Mouse (Mus musculus) CH12F3 (cell line): ENCODE measurements around the gene Slc12a7.

ENCODE experiments used
- in situ Hi-C: fragments of 300-500 bp; cut with MboI; formaldehyde crosslinking; loops from 2 replicates; pipeline ENCODE4 v1.14.3; 2020; ENCODE audit warnings: low sequenced_read_pairs

Gene Slc12a7

DNA sequence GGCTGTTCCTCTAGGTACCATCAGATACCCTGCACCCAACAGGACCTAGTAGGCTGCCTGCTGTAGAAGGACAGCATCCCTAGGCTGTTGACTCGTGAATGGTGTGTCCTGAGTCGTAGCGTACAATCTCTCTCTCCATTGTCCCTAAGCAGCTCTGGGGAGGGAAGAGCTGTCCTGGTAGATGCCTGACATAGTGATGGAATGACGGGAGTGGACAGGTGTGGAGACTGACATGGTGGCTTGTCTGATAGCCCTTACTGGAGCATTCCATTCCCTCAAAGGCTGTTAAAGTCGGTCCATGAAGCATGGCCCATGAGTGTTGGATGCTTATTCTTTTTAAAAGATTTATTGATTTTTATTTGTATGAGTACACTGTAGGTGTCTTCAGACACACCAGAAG, 72.0 kb downstream of the Slc12a7 start:
- in situ Hi-C loops: no loop called here

- in situ Hi-C loops: no loop called here
Measured at GRCm38 (mm10) chr13:73812936-73813335, 80.0 kb downstream of the Slc12a7 start.

DNA sequence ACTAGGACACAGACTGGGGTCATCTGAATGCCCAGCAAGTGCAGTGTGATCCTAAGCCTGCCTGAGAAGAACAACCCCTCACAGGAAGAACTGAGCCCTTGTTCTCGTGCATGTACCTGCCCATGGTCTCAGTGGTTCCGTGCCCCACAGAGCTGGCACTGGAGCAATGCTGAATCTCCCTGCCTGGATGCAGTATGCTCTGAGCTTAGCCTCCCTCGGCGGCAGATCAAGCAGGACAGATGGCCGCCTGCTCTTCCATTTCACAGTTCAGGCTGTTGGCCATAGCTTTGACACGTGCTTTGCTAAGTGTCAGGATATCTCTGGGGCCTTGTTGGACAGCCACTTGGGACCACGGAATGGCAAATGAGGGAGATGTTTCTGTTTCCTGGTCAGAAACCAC, 81.3 kb downstream of the Slc12a7 start:
- in situ Hi-C loops: no loop called here

DNA sequence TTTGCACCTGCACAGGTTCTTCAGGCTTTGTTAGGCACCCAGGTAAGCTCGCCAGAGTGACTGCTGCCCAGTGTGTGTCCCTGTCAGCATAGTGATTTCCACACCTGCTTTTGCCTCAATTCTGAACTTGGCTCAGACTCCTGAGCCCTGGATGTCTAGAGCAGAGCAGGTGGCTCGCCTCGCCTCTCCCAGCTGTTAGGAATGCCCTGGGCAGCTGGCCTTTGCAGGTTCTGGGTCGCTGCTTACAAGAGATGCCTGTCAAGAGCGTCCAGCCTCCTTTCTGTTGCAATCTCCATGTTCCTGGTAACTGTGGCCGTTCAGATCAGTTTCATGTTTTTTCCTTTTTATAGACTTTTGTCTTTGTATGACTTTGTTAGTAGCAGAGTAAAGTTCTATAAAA, 83.4 kb downstream of the Slc12a7 start:
- in situ Hi-C loops: no loop called here

DNA sequence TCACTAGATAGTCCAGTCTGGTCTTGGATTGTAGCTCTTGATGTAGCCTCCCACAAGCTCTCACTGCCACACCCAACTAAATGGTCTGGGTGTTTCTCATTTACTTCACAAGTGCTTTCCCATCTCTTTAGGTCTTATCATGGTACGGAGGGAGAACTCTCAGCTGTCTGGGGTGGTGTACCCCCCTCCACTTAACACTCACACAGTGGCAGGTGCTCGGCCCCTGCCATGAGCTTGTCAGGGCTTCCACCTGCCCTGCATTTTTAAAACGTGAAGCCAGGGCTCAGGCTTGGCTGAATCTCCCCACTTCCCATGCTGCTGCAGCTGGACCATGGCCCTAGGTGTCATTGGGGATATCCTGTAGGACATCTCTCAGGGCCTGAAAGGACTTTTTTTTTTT, 86.0 kb downstream of the Slc12a7 start:
- in situ Hi-C loops: no loop called here

DNA sequence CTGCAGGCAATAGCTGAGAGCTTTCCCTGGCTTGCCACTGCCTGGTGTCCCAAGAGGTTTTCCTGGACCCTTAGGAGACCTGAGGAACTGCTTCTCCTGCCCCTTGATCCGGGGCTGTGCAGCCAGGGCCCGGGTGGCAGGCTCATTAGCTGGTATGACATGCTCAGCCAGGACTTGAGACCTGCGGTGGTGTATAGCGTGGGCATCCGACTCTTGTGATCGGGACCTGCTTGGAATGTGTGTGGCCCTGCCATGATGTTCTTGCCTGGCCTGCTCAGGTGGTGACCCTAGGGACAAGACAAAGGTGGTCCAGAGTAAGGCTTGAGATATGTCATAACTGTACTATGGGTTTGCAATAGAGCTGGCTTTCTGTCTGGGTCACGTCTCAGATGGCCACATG, 88.4 kb downstream of the Slc12a7 start:
- in situ Hi-C loops: loop anchor here (5.0 kb wide), 1 partner anchor 94 kb away; no protein-coding TSS in a partner anchor

- in situ Hi-C loops: loop anchor here (5.0 kb wide), 1 partner anchor 95 kb away; no protein-coding TSS in a partner anchor
Measured at GRCm38 (mm10) chr13:73822187-73822800, 89.4 kb downstream of the Slc12a7 start.

GRCm38 (mm10) chr13:73823711-73824110, 90.8 kb downstream of the Slc12a7 start:
- in situ Hi-C loops: loop anchor here (5.0 kb wide), 1 partner anchor 96 kb away; no protein-coding TSS in a partner anchor

GRCm38 (mm10) chr13:73827243-73827642, 94.3 kb downstream of the Slc12a7 start:
- in situ Hi-C loops: no loop called here

DNA sequence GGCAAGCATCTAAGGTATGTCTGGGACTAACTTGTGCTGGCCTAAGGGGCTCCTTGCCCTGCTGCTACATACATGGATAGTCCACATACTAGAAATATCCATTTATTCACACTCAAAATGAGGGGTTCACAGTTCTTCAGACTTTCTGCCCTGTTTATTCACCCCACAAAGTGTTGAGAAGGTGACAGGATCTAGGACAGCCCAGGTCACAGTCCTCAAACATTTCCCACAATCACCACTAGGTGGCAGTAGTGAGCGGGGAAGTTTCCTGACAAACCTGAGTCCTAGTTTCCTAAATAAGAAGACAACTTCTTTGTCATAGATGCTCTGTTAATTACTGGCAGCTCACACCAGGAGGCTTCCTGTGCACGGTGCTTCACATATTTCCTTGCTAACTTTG, 98.6 kb downstream of the Slc12a7 start:
- in situ Hi-C loops: no loop called here

DNA sequence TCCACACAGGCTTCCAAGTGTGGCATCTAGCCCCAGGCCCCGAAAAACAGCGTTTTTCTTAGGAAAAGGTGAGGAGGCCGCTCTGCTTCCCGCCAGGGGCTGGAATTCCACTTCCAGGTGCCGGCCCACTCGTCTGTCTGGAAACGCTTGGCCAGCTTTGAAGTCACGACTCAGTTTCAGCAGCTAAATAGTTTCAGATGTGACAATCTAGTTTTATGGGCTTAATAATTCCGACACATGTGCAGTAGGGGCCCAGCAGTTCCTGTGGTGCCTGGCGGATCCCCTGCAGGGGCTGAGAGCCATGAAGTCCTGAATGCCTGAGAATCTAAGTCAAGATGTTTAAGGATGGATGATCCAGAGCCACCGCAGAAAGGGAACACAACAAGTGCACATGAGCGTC, 100.9 kb downstream of the Slc12a7 start:
- in situ Hi-C loops: no loop called here

GRCm38 (mm10) chr13:73835791-73836190, 102.9 kb downstream of the Slc12a7 start:
- in situ Hi-C loops: no loop called here

DNA sequence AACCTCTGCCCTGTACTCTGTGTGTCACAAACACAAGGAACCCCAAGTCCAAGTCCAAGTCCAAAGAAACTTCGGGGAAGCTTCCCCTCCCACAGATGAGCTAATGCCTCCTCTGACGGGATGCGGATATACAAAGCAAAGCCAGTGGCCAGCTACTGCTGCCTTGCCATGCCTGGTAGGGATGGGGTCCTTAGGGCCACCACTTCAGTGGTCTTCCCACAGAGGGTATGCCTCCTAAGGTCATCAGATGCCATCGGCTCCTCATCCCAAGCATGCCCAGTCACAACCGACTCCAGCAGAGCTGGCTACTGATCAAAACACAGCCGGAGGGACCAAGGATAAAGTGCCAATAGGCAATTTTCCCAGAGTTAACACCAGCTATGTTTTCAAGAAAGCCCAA, 103.6 kb downstream of the Slc12a7 start:
- in situ Hi-C loops: no loop called here

DNA sequence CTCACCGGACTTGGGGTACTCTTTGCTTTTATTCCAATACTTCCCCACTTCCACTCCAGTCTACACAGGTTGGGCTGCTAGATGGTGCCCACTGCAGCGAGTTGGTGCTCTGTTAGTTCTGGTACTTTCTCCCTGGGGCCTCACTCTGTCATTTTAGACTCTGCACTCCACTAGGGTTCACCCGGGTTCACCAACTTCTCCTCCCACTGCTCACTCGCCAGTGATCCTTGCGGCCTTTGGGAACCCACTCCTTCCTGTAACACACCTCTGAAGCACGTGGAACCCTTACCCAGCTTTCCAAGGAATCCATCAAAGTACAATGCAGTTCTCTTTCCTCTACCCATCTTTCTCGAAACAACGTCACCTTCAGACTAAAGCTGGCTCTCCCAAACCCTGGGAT, 104.8 kb downstream of the Slc12a7 start:
- in situ Hi-C loops: no loop called here

- in situ Hi-C loops: no loop called here
Measured at GRCm38 (mm10) chr13:73839137-73839548, 106.2 kb downstream of the Slc12a7 start.

DNA sequence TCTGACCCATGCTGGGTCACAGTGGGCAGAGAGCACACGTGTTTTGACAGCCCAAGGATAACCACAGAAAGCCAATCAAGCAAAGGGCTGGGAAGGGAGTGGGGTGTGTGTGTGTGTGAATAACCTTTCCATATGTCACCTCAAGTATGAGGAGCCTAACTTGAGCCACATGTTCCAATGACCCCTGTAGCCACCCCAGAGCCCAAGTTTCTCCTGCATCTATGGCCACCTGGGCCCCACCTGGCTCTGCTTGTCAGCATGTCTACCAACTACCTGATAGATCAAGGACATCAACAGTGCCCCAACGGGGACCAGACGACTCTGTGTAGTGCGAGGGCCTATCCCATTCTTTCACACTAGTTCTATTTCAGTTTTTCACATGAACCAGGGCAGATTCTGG, 106.8 kb downstream of the Slc12a7 start:
- in situ Hi-C loops: no loop called here

- in situ Hi-C loops: no loop called here
Measured at GRCm38 (mm10) chr13:73842696-73843095, 109.8 kb downstream of the Slc12a7 start.

DNA sequence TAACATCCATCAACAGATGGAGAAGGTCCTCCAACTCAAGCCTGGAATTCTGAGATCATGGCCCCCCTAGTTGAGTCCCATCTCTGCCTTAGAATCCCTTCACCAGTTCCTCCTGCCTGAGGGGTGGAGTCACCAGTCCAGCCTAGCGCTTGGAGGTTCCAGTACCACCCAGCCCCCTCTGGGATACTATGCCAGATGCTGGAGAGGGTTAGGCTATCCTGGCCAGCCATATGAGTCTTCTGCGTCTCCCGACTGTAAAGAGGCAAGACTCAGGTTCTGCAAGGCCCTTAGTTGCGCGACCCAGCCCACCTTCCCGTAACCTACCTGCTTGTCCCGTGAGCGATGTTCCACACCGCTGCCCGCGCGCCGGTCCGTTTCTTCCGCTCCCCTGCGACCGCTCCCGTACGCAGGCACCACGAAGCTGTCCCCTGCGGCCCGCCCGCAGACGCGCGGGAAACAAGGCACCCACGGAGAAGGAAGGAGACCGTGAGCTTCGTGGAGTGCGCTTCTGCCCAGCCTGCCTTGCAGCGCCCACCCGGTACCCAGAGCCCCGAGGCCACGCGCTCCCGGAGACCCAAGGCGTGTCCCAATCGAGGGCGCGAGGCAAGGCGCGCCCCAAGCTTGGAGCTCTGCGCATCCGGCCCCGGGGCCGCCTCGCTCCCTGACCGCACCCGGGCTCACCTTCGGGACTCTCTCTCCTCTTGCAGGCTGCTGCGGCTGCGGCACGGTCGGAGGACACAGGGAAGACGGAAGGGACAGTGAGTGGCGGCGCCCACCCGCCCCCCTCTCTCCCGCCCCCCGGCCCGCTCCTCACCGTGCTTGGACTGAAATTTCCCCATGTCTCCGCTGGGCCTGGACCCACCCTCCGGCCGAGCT, 113.9 kb downstream of the Slc12a7 start:
- in situ Hi-C loops: no loop called here

GRCm38 (mm10) chr13:73847465-73847836, 114.6 kb downstream of the Slc12a7 start, which contains the start of gene Nkd2:
Nkd2 (minus strand) TSS chr13:73847631.
- in situ Hi-C loops: no loop called here
